Mouse (Mus musculus) forebrain, postnatal 0 days (tissue): ENCODE measurements around the gene Popdc3. TPM values are rescaled to one million over a fixed set of nuclear protein-coding genes. Genes with fewer than 3 reads are reported as not detected.
A peak's percentile ranks its signal among the peaks of the same experiment; 100 is the strongest.

Source experiments
- ATAC-seq: fragments of 200-750 bp; cut with Nextera tagmentation; 2 replicates; pipeline ENCODE4 v1.8.0; 2017; ENCODE audit warnings: mild to moderate bottlenecking, moderate library complexity
- DNase-seq: peaks from one replicate; pipeline ENCODE4 v3.0.0-alpha.2; 2015
- H3K27ac ChIP-seq: fragments of 300-500 bp; sonication (generic); 2 replicates; pipeline ENCODE4 v1.5.1; 2014; ENCODE audit warnings: low read depth, mild to moderate bottlenecking, antibody characterized with exemption, low read length, moderate library complexity, mixed read lengths
- H3K27me3 ChIP-seq: fragments of 300-500 bp; sonication (generic); 2 replicates; pipeline ENCODE4 v1.6.1; 2014; ENCODE audit warnings: mild to moderate bottlenecking, low read length, mixed read lengths; ENCODE audit not compliant: insufficient read depth
- H3K36me3 ChIP-seq: fragments of 300-500 bp; sonication (generic); 2 replicates; pipeline ENCODE4 v1.6.1; 2014; ENCODE audit warnings: mild to moderate bottlenecking, moderate library complexity; ENCODE audit not compliant: insufficient read depth
- H3K4me1 ChIP-seq: fragments of 300-500 bp; sonication (generic); 2 replicates; pipeline ENCODE4 v1.6.1; 2014; ENCODE audit warnings: antibody characterized with exemption; ENCODE audit not compliant: insufficient read depth
- H3K4me2 ChIP-seq: fragments of 300-500 bp; sonication (generic); 2 replicates; pipeline ENCODE4 v1.6.1; 2014; ENCODE audit warnings: low read depth, mild to moderate bottlenecking, moderate library complexity
- H3K4me3 ChIP-seq: fragments of 300-500 bp; sonication (generic); 2 replicates; pipeline ENCODE4 v1.5.1; 2014; ENCODE audit warnings: low read depth, low read length, mixed read lengths
- H3K9ac ChIP-seq: fragments of 300-500 bp; sonication (generic); 2 replicates; pipeline ENCODE4 v1.6.1; 2014; ENCODE audit warnings: mild to moderate bottlenecking
- H3K9me3 ChIP-seq: fragments of 300-500 bp; sonication (generic); 2 replicates; pipeline ENCODE4 v1.6.1; 2016; ENCODE audit warnings: low read length
- CTCF ChIP-seq: sonication (generic); IDR thresholded peaks from 2 replicates; pipeline ENCODE4 v1.5.1; 2016; ENCODE audit warnings: antibody characterized with exemption, control low read depth, low read depth
- WGBS: fragments of 180-500 bp; shearing (Covaris S2); extraction: QIAGEN DNeasy Blood & Tissue Kit; methylation state at CpG from one replicate; pipeline ENCODE4 v1.1.7; 2014; 5-methylcytosine and 5-hydroxymethylcytosine counted together
- polyA plus RNA-seq: library from polyadenylated mRNA; unstranded; fragments of >200 nt; fragmentation: Nextera tagmentation; extraction: Ambion mirVana; gene quantifications from 2 replicates; pipeline ENCODE4 v1.2.1, GENCODE M21; 2015
- total RNA-seq: library from RNA; depleted of rRNA; stranded (reverse); fragments of >200 nt; gene quantifications from 2 replicates; pipeline ENCODE4 v1.2.3, GENCODE M21; 2014; rRNA removed

Gene Popdc3
- total and polyA plus RNA-seq, 2 experiments from 2014 or later, result 2.3 to 2.9 TPM

DNA sequence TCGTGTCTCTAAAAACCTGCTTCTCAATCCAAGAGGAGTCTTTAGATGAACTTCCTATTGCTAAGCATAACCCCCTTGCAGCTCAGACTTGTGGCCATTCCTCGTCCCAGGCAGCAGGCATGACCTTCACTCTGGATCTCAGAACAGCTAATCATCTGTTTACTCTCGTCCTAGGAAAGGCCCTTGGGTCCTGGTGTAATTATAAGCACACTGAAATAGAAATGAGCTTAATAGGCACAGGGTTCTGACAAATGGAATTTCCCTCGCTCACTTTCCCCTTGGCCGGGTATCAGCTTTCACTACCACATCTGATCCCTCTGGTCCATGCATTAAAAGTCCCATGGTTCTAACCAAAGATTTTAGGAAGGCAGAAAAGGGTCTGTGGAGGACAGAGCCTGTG lies 185.5 kb downstream of the Popdc3 start:
- H3K9me3 ChIP-seq, result no peaks in the 10 kb centered on the region
- TF ChIP-seq CTCF, result no peak
- H3K4me2 ChIP-seq, result no peak overlapping the region
- H3K9ac ChIP-seq, result no peak overlapping the region
- H3K36me3 ChIP-seq, result no peaks in the 10 kb centered on the region
- DNase-seq (no peak), ATAC-seq (no peak)
- H3K4me1 ChIP-seq, result no peaks in the 10 kb centered on the region
- no peak overlapping the region for H3K27ac ChIP-seq
- 37% methylated on average over 5 of the region's 5 CpGs for WGBS
- no peak overlapping the region for H3K4me3 ChIP-seq
- no peaks in the 10 kb centered on the region for H3K27me3 ChIP-seq

DNA sequence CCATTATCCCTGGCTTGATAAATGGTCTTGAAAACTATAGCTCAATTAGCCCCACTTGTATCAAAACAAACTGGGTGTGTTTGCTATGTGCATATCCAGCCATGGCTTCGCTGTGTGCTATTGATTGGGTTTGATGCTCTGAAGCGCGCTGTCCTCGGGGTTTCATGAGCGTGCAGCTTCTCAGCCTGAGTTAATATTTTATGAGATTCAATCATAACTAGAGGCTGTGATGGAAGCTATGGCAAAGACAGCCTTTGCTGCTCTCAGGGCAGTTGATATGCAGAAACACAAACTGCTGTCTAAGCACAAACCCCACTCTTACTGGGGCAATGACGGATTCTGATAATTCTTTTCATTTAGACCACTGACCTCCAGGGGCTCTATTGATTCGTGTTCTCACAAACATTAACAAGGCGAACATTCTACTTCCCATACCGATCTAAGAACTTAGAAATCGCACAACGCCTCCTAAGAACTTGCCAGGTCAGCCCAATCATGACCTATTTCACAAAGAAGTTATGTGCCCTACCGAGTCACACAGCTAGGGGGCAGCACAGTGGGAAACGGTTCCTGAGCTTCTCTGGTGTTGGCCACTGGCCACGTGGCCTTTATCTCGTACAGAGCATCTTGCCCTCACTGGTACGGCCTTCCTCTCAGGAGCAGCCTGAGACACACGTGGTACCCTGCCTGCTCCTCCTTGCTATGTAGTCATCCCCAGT lies 189.2 kb downstream of the Popdc3 start:
- DNase-seq, result no peak
- 90% methylated on average over 17 of the region's 17 CpGs for WGBS
- TF ChIP-seq CTCF, result 0 out of 2 replicates have a peak, but pooled peaks have one; percentile 23

More for the DNA sequence above, 189.2 kb downstream of the Popdc3 start:
- Histone ChIP-seq H3K4me1 (no peaks in the 10 kb centered on the region), H3K9ac (no peak overlapping the region), H3K9me3 (no peaks in the 10 kb centered on the region), H3K36me3 (no peaks in the 10 kb centered on the region), H3K27me3 (no peaks in the 10 kb centered on the region), H3K4me3 (no peak overlapping the region), H3K4me2 (no peak overlapping the region), H3K27ac (no peak overlapping the region)
- ATAC-seq, result no peak

Other genes with a start within 250 kb of the Popdc3 start
- gene Prep, start 110.9 kb upstream of the Popdc3 start, total RNA-seq, result 16.9 and 18.1 TPM in 2 replicates
- gene Prep, start 110.9 kb upstream of the Popdc3 start, polyA plus RNA-seq, result 16.6 and 19.0 TPM in 2 replicates
- 0.62 and 1.1 TPM in 2 replicates for gene Bves, start 157.7 kb downstream of the Popdc3 start, total RNA-seq
- 0.34 and 0.52 TPM in 2 replicates for gene Bves, start 157.7 kb downstream of the Popdc3 start, polyA plus RNA-seq